Mouse (Mus musculus) ovary, postnatal 14 days (tissue): ENCODE data around the gene Wnt7b.

ENCODE experiments used
- DNase-seq: peaks from one replicate; pipeline ENCODE4 v3.0.0; 2022; ENCODE audit warnings: low spot score

The Wnt7b gene

DNA sequence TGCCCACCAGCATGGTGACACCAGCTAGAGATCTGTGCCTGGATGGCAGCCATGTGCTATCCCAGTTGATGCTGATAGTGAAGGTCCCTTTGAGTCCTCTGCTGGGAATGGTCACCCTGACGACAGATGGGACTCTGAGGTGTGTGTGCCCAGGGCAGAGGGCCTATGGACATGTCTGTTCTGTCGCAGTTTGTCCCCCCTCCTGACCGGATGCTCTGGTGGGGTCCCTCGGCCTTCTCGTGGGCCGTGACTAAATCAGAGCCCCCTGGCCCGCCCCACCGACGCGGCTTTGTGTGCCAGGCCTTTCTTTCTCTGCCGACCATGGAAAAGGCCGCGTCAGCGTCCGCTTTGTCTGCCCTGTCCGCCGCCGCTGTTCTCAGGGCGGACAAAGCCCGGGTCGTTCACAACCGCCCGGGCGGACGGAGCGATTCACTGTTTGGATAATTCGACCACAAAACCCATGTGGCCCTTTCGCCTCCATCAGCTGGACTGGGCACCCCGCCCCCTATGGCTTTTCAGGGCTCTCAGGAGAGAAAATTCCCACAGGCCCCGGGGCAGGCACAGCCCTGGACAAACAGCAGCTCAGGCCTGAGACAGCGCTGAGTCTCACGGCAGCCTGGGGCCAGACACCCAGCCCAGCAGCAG is 74.8 kb downstream of the Wnt7b start:
- DNase-seq = no peak

DNA sequence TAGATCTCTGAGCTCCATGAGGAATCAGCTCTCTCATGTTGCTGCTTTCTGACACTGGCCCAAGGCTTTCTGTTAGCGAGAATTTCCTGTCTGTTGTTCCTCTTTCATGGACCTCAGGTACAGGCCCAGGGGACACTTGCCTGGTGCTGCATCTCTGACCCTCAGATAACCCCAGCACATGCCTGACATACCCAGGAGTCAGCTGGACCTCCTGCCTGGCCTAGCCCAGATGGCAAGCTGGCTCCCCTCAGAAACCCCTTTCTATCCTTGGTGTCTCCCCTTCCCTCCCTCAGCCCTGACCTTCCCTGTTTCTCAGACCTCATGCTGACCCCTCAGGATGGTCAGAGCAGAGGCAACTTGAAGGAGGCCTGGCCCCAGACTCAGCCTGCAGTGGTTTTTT is 75.6 kb downstream of the Wnt7b start:
- DNase-seq = no peak

DNA sequence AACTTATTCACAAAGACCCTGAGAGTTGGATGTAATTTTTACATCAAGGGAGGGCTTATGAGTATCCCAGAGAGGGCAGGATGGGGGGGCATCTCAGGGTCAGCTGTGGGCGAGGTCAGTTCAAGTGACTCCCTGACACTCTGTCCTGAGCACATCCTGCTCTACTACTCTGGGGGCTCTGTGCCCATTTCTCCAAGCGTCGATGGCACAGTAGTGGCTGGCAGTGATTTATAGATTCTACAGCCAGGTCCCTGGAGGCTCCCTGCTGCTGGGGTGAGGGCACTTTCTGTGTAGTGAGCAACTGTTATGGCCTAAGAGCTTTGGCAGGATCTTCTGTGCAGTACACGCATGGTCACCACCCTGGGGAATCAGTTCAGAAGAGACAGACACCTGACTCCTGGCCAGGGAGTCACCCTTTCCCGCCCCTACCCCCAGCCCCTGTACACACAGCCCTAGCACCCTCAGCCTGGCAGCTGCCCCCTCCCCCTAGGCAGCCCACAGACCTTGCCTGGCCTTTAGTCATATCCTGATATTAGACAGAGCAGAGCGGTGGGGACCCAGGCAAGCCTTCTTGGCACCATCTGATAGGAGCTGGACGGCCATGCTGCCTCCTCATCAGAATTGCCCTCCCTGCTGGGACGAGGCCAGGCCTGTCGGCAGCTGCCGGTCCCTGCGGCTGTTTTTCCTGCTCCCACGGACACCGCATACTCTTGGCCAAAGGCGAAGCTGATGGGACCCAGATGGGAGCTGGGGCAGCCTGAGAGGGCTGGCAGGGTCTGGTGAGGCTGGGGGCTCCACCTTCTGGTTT is 77.0 kb downstream of the Wnt7b start:
- peak; percentile 39 for DNase-seq

DNA sequence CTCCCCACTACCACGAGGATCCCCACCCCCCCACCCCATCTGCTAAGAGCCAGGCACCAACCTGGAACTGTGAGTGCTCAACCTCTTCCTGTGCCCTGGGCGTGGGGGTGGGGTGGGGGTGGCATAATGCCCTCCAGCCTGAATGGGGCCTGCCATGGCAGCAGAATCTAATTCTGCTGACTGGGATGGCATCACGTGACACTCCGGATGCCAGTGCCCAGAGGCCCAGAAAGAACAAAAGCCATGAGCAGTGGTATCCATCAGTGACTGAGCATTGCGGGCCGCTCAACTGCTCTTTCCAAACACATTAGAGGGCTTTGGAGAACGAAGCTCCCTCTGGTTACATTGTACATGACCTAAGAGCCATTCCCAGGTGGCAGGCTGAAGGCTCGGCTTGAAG is 79.1 kb downstream of the Wnt7b start, which contains the start of gene 7530416G11Rik:
TSS of gene 7530416G11Rik (minus strand) at position 101 of the 400 bp plus-strand sequence.
- no peak for DNase-seq

DNA sequence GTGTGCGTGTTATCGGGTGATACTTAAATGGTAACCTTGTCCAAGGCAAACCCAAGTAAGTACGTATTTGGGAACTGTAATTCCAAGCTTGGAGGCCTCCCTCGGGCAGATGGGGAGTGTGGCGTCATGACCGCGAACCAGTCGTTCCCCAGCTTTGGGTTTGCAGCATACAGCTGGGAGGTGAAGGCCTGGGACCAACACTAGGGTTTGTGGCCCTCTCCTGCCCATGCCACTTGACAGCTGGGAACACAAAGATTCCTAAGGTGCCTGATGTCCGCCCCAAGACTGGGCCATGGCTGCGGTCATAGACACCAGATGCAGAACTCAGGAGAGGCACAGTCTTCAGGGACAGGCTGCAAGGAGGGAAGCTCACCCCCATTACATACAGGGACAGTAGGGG is 82.0 kb downstream of the Wnt7b start:
- no peak for DNase-seq

DNA sequence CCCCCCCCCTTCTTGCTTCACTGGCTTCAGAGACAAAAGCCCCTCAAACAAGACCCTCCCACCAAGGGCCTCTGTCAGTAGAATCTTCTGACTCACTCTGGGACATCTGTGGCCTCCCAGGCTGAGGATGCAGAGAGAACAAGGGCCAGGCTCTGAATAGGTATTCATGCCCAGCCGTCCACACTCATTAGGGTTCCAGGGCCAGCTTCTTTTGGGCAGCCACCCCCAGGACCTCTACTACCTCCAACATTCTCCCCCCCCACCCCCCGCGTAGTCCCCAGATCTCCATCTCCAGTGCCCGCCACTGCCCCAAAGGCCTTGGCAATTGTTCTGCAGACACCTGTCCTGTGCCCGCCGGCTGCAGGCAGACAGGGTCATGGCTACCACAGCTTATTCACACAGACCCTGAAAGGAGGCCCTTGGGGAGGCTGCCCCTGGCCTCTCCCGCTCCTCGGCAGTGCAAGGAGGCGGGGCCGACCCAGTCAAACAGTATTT is 84.2 kb downstream of the Wnt7b start:
- DNase-seq = no peak

DNA sequence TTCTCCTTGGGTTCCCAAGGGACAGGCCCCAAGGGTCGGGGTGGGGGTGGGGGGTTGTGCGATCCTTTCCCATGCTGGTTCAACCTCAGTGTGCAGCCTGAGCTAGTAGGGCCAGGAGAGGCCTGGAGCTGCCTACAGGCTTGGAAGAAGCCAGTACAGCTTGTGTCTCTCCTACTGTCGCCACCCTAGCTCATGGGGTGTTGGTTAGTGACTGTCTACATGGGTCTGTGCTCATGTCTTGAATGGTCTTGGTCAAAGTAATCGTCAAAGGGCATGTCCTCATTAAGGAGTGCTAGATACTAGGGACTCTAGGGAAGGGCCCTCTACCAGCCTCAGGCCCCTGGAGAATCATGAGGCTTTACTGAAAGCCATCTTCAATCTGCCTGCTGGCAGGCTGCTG is 84.7 kb downstream of the Wnt7b start:
- DNase-seq = no peak

DNA sequence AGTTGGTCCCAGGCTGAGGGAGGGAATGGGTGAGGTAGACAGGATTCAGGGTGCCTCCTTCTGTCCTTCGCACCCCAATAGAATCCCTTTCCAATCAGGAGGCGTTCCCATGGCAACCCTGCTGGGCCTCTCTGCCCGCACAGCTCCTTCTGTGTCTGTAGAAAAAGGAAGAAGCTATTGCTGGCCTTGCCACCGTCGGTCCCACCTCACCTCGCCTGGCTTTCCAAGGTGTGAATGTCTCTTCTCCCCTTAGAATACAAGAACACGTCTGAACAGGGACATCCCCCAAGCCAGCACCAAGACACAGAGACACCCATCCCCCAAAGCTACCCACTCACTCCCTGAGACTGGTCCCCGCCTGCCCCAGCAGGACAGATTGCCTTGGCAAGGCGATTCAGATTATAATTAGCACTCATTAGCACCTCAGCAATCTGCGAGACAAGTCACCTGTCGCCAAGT is 88.1 kb downstream of the Wnt7b start:
- no peak for DNase-seq

DNA sequence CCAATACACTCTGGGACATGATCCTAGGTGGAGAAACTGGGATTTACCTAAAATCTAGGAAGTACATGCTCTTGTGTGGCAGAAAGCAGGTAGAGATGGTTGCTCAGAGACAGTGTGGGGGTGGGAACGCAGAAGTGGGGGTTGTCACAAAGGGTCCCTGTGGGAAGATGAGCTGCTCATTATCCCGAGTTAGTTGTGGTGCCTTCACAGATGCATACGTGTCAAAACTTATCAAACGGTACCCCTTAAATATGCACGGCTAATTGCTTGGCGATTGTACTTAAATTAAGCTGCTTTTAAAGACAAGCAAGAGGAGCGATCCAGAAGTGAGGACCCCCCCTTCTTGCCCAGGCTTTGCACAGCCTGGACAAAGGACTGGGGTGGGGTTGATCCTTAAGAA is 92.5 kb downstream of the Wnt7b start:
- no peak for DNase-seq

DNA sequence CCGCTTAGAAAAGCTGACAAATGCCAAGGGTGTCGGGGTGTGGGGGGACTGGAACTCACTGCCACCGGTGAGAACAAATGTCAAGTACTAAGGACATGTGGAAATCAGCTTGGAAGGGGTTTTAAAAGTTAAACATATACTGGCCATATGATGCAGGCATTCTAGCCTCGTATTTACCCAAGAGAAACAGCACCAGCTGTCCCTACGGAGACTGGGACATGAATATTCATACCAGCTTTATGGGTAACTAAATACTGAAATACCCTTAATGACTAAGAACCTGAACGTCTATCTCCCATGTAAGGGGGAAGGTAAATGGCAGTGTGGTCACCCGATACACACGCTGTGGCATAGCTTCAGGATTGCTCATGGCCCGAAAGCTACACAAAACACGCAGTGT is 93.4 kb downstream of the Wnt7b start:
- DNase-seq = no peak
